Mouse (Mus musculus): Measurements from ENCODE around the gene Cav3. TPM values are rescaled to one million over a fixed set of nuclear protein-coding genes. Genes with fewer than 3 reads are reported as not detected.

Cav3 gene
- polyA plus RNA-seq, 1 experiment, result 1.4 TPM

DNA sequence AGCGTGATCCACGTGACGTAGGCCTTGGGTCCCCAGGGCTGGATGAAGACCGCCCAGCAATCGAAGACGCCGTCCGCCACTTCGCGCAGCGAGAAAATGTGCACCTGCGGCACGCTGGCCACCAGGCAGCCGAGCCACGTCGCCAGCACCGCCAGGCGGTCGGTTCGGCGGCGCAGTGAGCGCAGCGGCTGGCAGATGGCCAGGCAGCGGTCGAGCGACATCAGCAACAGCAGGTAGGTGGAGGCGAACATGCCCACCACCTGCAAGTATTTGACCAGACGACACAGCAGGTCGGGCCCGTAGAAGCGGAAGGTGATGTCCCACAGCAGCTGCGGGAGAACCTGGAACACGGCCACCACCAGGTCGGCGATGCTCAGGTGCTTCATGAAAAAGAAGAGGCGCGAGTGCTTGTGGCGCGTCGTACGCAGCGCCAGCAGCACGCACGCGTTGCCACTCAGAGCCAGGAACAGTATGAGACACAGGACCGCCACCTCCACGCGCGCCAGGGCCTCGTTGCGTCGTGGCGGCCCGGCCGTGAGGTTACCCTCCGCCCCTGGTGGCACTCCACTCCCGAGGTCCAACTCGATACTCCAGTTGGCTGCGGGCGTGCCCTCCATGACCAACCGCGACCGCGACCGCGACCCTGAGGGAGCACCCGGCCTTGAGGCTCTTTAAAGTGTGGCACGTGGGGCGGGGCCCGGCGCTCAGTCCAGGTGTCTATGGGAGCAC is 30.0 kb downstream of the Cav3 start:
- 4% methylated on average over 72 of the region's 72 CpGs for WGBS
- Histone ChIP-seq H3K27me3 (replicated peaks; ENCODE audit: control insufficient read depth, insufficient read depth, low read length) (no peaks in the 10 kb centered on the region), H3K4me3 (ENCODE audit: insufficient read depth, low read depth, low read length) (peak overlapping the region; percentile 15; the same call in 1 of the 2 replicates), H3K4me1 (ENCODE audit: control insufficient read depth, insufficient read depth, low read length) (no peaks in the 10 kb centered on the region), H3K36me3 (ENCODE audit: control insufficient read depth, insufficient read depth, low read length) (no peaks in the 10 kb centered on the region), H3K27ac (ENCODE audit: insufficient read depth, low read depth, low read length) (no peak overlapping the region)
- peak; percentile 36 for DNase-seq
- TF ChIP-seq POLR2A (IDR thresholded peaks at IDR 0.05; ENCODE audit: low read depth, low read length) (no peak), CTCF (conservative IDR thresholded peaks at IDR 0.05; ENCODE audit: insufficient read depth, insufficient read length, low read depth, low read length) (0 out of 2 replicates have a peak, but pooled peaks have one; percentile 4)

DNA sequence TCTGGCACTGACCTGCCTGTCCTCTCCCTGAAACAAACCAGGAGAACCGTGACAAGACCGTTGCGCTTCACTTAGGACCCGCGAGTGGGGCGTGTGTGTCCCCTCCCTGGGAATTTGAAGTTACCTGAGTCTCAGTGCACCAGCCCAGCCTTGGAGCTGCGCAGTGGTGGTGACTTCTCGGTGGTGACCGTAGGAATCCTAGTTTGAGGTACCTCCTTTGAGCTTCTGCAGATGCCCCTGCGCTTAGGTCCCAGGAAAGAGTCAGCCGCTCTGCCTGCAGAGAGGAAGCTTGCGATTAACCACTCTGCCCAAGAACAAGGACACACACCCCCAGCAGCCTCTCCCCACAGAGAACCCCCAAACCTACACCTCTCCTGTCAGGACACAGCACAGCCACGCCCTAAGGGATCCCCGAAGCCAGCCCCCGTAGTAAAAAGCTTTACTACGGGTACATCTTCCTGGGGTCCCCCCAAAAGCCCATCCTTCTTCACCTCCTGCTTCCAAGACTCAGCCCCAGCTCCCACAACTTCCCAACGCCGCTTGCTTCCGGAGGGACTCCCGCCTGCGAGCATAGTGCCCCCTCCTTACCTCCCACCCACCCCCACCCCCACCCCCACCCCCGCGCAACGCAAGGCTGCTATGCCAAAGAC is 30.7 kb downstream of the Cav3 start, which contains the start of gene Oxtr:
Gene Oxtr, minus strand, starts transcription at position 34 of the 650 bp plus-strand sequence.
- WGBS, result 2% methylated on average over 24 of the region's 24 CpGs
- Histone ChIP-seq H3K4me1 (ENCODE audit: control insufficient read depth, insufficient read depth, low read length) (peaks cover 3% of the 10 kb centered on the region), H3K36me3 (ENCODE audit: control insufficient read depth, insufficient read depth, low read length) (no peaks in the 10 kb centered on the region), H3K4me3 (ENCODE audit: insufficient read depth, low read depth, low read length) (peak within 1 kb of the TSS; percentile 19; the same call in 1 of the 2 replicates), H3K27ac (ENCODE audit: insufficient read depth, low read depth, low read length) (no peak within 1 kb of the TSS), H3K27me3 (replicated peaks; ENCODE audit: control insufficient read depth, insufficient read depth, low read length) (no peaks in the 10 kb centered on the region)
- TF ChIP-seq POLR2A (IDR thresholded peaks at IDR 0.05; ENCODE audit: low read depth, low read length), result no peak
- TF ChIP-seq CTCF (conservative IDR thresholded peaks at IDR 0.05; ENCODE audit: insufficient read depth, insufficient read length, low read depth, low read length), result no peak
- DNase-seq, result no peak

GRCm38 (mm10) chr6:112490625-112491242 is 31.4 kb downstream of the Cav3 start:
- H3K27me3 ChIP-seq (replicated peaks; ENCODE audit: control insufficient read depth, insufficient read depth, low read length), result no peaks in the 10 kb centered on the region
- peak; percentile 85 for DNase-seq
- H3K36me3 ChIP-seq (ENCODE audit: control insufficient read depth, insufficient read depth, low read length), result no peaks in the 10 kb centered on the region
- TF ChIP-seq POLR2A (IDR thresholded peaks at IDR 0.05; ENCODE audit: low read depth, low read length), result no peak
- TF ChIP-seq CTCF (conservative IDR thresholded peaks at IDR 0.05; ENCODE audit: insufficient read depth, insufficient read length, low read depth, low read length), result peak; percentile 84
- H3K4me3 ChIP-seq (ENCODE audit: insufficient read depth, low read depth, low read length), result peak overlapping the region; percentile 19; the same call in 1 of the 2 replicates
- H3K27ac ChIP-seq (ENCODE audit: insufficient read depth, low read depth, low read length), result no peak overlapping the region
- WGBS, result under 1% methylated on average over 35 of the region's 35 CpGs
- peaks cover 10% of the 10 kb centered on the region for H3K4me1 ChIP-seq (ENCODE audit: control insufficient read depth, insufficient read depth, low read length)

DNA sequence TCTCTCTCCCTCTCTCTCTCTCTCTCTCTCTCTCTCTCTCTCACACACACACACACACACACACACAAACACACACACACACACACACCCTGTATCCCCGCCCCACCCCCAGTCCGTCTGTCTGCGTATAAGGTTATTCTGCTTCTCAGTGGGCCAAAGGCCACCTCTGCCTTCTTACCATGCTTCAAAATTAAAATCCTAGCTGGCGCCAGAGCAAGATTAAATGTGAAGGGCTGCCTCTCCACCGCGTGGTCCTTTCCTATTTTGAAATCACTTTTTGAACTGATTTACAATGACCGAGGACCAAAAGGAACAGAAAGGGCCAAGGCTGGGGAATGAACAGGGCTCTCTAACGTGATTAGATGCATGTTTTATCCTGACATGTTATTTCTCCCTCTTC is 32.2 kb downstream of the Cav3 start:
- Histone ChIP-seq H3K4me3 (ENCODE audit: insufficient read depth, low read depth, low read length) (no peak overlapping the region), H3K36me3 (ENCODE audit: control insufficient read depth, insufficient read depth, low read length) (no peaks in the 10 kb centered on the region), H3K27me3 (replicated peaks; ENCODE audit: control insufficient read depth, insufficient read depth, low read length) (no peaks in the 10 kb centered on the region), H3K27ac (ENCODE audit: insufficient read depth, low read depth, low read length) (no peak overlapping the region), H3K4me1 (ENCODE audit: control insufficient read depth, insufficient read depth, low read length) (peaks cover 16% of the 10 kb centered on the region)
- no peak for DNase-seq
- 68% methylated on average over 8 of the region's 8 CpGs for WGBS
- no peak for TF ChIP-seq CTCF (conservative IDR thresholded peaks at IDR 0.05; ENCODE audit: insufficient read depth, insufficient read length, low read depth, low read length)
- TF ChIP-seq POLR2A (IDR thresholded peaks at IDR 0.05; ENCODE audit: low read depth, low read length), result no peak

DNA sequence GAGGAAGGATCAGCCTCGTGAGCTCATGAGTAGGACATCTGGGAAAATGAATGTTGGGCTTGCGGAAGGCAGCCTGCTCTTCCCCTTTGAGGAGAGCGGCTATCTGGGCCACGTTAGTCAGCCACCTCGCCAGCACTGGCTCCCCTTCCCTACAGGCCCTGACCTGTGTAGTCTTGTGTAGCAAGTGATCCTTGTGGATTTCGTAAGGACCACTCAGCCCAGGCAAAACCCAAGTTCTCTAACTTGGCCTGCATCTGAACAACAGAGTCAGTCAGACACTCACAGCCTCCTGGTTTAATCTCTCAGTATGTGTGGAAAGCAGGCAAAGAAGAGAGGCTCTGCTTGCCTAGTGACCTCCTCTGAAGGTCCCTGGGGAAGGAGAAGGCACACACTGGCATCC is 33.4 kb downstream of the Cav3 start:
- Histone ChIP-seq H3K36me3 (ENCODE audit: control insufficient read depth, insufficient read depth, low read length) (no peaks in the 10 kb centered on the region), H3K27ac (ENCODE audit: insufficient read depth, low read depth, low read length) (no peak overlapping the region), H3K4me1 (ENCODE audit: control insufficient read depth, insufficient read depth, low read length) (peaks cover 18% of the 10 kb centered on the region), H3K4me3 (ENCODE audit: insufficient read depth, low read depth, low read length) (no peak overlapping the region), H3K27me3 (replicated peaks; ENCODE audit: control insufficient read depth, insufficient read depth, low read length) (no peaks in the 10 kb centered on the region)
- TF ChIP-seq POLR2A (IDR thresholded peaks at IDR 0.05; ENCODE audit: low read depth, low read length) (no peak), CTCF (conservative IDR thresholded peaks at IDR 0.05; ENCODE audit: insufficient read depth, insufficient read length, low read depth, low read length) (no peak)
- no peak for DNase-seq
- 95% methylated on average over 6 of the region's 6 CpGs for WGBS

DNA sequence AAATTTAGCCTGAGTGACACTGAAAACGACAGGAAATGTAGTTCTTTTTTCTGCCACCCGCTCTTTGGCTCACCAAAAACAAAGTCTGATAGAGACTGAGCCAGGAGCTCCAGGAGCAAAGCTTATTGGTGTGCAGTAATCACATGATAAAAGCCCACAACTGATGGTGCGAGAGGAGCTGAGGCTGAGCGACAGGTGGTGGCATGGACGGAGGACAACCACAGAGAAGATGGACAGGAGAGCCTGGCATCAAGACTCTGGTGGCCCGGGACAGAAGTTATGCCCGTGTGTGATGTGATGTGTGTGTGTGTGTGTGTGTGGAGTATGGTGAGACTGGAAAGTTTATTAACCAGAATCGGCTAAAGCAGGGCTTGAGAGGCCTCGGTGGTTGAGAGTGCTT is 34.1 kb downstream of the Cav3 start:
- Histone ChIP-seq H3K36me3 (ENCODE audit: control insufficient read depth, insufficient read depth, low read length) (no peaks in the 10 kb centered on the region), H3K4me1 (ENCODE audit: control insufficient read depth, insufficient read depth, low read length) (peaks cover 18% of the 10 kb centered on the region), H3K27ac (ENCODE audit: insufficient read depth, low read depth, low read length) (no peak overlapping the region), H3K27me3 (replicated peaks; ENCODE audit: control insufficient read depth, insufficient read depth, low read length) (no peaks in the 10 kb centered on the region), H3K4me3 (ENCODE audit: insufficient read depth, low read depth, low read length) (no peak overlapping the region)
- whole genome bisulfite sequencing, result 91% methylated on average over 9 of the region's 9 CpGs
- DNase-seq, result no peak
- TF ChIP-seq CTCF (conservative IDR thresholded peaks at IDR 0.05; ENCODE audit: insufficient read depth, insufficient read length, low read depth, low read length) (no peak), POLR2A (IDR thresholded peaks at IDR 0.05; ENCODE audit: low read depth, low read length) (no peak)

DNA sequence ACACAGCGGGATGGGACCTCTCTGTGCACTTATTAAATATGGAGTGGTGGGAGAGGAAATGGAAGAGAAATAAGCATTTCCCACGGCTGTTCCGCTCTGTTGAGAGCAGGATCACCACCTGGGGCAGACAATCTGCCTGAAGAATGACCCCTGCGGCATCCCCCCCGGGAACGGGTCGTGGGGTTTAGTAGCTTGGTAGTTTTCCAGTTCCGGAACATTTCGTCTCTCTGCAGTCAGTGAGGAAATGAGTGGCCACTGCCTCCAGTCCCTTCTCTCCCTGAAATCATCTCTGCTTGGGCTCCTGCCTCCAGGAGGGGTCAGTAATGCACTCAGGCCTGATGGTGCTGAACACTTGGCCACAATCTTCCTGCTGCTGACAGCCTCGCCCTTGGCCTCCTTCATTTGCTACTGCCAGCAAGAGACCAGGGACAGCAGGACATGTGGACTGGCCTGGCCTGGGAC is 35.3 kb downstream of the Cav3 start:
- peak; percentile 47; the same call in 1 of the 2 replicates for TF ChIP-seq CTCF (conservative IDR thresholded peaks at IDR 0.05; ENCODE audit: insufficient read depth, insufficient read length, low read depth, low read length)
- TF ChIP-seq POLR2A (IDR thresholded peaks at IDR 0.05; ENCODE audit: low read depth, low read length), result no peak
- peak; percentile 54 for DNase-seq
- H3K36me3 ChIP-seq (ENCODE audit: control insufficient read depth, insufficient read depth, low read length), result no peaks in the 10 kb centered on the region
- peaks cover 18% of the 10 kb centered on the region for H3K4me1 ChIP-seq (ENCODE audit: control insufficient read depth, insufficient read depth, low read length)
- WGBS, result 14% methylated on average over 10 of the region's 10 CpGs
- no peaks in the 10 kb centered on the region for H3K27me3 ChIP-seq (replicated peaks; ENCODE audit: control insufficient read depth, insufficient read depth, low read length)
- H3K4me3 ChIP-seq (ENCODE audit: insufficient read depth, low read depth, low read length), result no peak overlapping the region
- H3K27ac ChIP-seq (ENCODE audit: insufficient read depth, low read depth, low read length), result no peak overlapping the region

Data from kidney, adult 2 months (tissue).